Mouse (Mus musculus): ENCODE measurements around the gene Pigf.

DNA sequence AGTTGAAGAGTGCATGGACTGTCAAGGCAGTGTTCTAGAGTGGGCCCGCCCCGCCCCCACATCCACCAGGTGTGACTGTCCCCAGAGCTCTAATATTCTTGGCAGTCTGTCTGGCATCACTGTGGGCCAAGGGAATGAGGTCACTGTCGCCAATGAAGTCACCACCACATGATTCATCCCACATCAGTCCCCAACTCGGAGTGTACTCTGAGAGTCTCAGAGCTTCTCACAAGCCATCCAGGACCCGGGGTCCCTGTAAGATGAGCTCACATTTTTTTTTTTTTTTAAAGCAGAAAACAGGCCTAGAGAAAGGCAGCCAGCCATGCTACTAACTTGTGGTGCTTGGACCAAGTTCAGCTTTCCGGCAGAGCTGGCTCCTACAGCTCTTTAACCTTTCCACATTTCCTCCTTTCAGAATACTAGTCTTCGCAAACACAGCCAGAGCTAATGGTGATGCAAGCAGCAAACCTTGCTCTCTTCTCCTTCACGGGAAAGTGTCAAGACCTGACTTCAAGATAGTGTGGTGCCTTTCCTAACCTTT is 63.8 kb downstream of the Pigf start:
- TF ChIP-seq CTCF (conservative IDR thresholded peaks at IDR 0.05; ENCODE audit: low read length) (no peak), POU5F1 (IDR thresholded peaks at IDR 0.05; ENCODE audit: borderline replicate concordance, low read length) (no peak), NANOG (IDR thresholded peaks at IDR 0.05; ENCODE audit: borderline replicate concordance, low read length) (no peak)
